Comparison of ENCODE assay signal across 12 mouse cellular contexts in genomic region chr4:138996410-138996809, GRCm38 (mm10). TPM values are rescaled to one million over a fixed set of nuclear protein-coding genes. Genes with fewer than 3 reads are reported as not detected.
DNase-seq lines count a peak whose midpoint lies in the region; ATAC-seq and TF ChIP-seq lines count a peak whose summit lies in the region.
"Had no signal": no experiment of that assay in that cellular context is flagged by ENCODE, and none has a peak within 500 bp of the region (broad histone marks: within the 10 kb centered on the region; RNA-seq: fewer than 3 reads in every experiment).

No protein-coding gene starts in this region.

- intact Hi-C loops in gastrocnemius, postnatal 36 days (cut with DNase I): loop anchor here (5.0 kb wide), 1 partner anchor 74 kb away; no protein-coding TSS in a partner anchor

- WGBS in kidney, adult 2 months: 83% methylated on average over 5 of the region's 5 CpGs

- H3K4me3 ChIP-seq in kidney, adult 2 months (ENCODE audit: insufficient read depth, low read depth, low read length): no peak overlapping the region
- H3K4me3 ChIP-seq in ES-E14 (ENCODE audit: insufficient read depth in 1 of 2, low read depth in 1 of 2, low read length in 2 of 2, poor library complexity in 1 of 2, severe bottlenecking in 1 of 2): no peak overlapping the region
- H3K4me3 ChIP-seq: heart, embryonic 15.5 days; liver, embryonic 15.5 days had no signal

- TF ChIP-seq POLR2A in kidney, adult 2 months (IDR thresholded peaks at IDR 0.05; ENCODE audit: low read depth, low read length): no peak

- in situ Hi-C loops in ES-E14 (cut with MboI; ENCODE audit: low sequenced_read_pairs in 2 of 2, unreplicated experiment in 2 of 2): no loop called here

- TF ChIP-seq CTCF in kidney, adult 2 months (conservative IDR thresholded peaks at IDR 0.05; ENCODE audit: insufficient read depth, insufficient read length, low read depth, low read length): peak; percentile 53

- ATAC-seq in megakaryocyte, adult 5-6 weeks (ENCODE audit: poor library complexity, severe bottlenecking): no peak
- ATAC-seq: forebrain, embryonic 16.5 days had no signal

- DNase-seq in kidney, adult 2 months: peak; percentile 14
- no peak for DNase-seq in kidney, postnatal 14 days
- DNase-seq in A20 (ENCODE audit: low read depth, low spot score) (peak; percentile 35), ES-E14 (ENCODE audit: low read depth, low spot score) (peak; percentile 46)
- peak; percentile 24 to 45 for DNase-seq in natural killer cell, adult 2 months (ENCODE audit: low spot score in 2 of 2)
- no peak for DNase-seq in ovary, adult 18-20 months (ENCODE audit: low spot score)
- DNase-seq in gastrocnemius, postnatal 36 days: no peak

- H3K9me3 ChIP-seq in ES-E14 (ENCODE audit: control insufficient read depth, insufficient read depth, low read depth, low read length): no peaks in the 10 kb centered on the region
- H3K9me3 ChIP-seq: heart, embryonic 15.5 days; liver, embryonic 15.5 days had no signal

- H3K27me3 ChIP-seq in kidney, adult 2 months (replicated peaks; ENCODE audit: control insufficient read depth, insufficient read depth, low read length): no peaks in the 10 kb centered on the region
- H3K27me3 ChIP-seq: heart, embryonic 15.5 days; liver, embryonic 15.5 days had no signal

- H3K36me3 ChIP-seq in kidney, adult 2 months (ENCODE audit: control insufficient read depth, insufficient read depth, low read length): no peaks in the 10 kb centered on the region; the same call in 1 of the 2 replicates
- no peaks in the 10 kb centered on the region for H3K36me3 ChIP-seq in ES-E14 (ENCODE audit: control insufficient read depth, insufficient read depth, low read length, poor library complexity, severe bottlenecking)

- H3K27ac ChIP-seq in kidney, adult 2 months (ENCODE audit: insufficient read depth, low read depth, low read length): no peak overlapping the region
- H3K27ac ChIP-seq in ES-E14 (ENCODE audit: insufficient read depth, low read depth, low read length, poor library complexity, severe bottlenecking): no peak overlapping the region
- H3K27ac ChIP-seq: heart, embryonic 15.5 days; liver, embryonic 15.5 days had no signal

- no peak overlapping the region for H3K9ac ChIP-seq in ES-E14 (ENCODE audit: insufficient read depth, low read depth, low read length, poor library complexity, severe bottlenecking)
- H3K9ac ChIP-seq: heart, embryonic 15.5 days; liver, embryonic 15.5 days had no signal

- 0 out of 2 replicates have a peak, but pooled peaks cover 4% of the 10 kb centered on the region for H3K4me1 ChIP-seq in kidney, adult 2 months (ENCODE audit: control insufficient read depth, insufficient read depth, low read length)
- H3K4me1 ChIP-seq in ES-E14 (ENCODE audit: control insufficient read depth in 2 of 2, insufficient read depth in 2 of 2, low read length in 2 of 2, poor library complexity in 1 of 2): peaks cover 0 to 13% of the 10 kb centered on the region in 2 experiments; a peak in 2 of 4 replicates
- H3K4me1 ChIP-seq: heart, embryonic 15.5 days; liver, embryonic 15.5 days had no signal

TF ChIP-seq in ES-E14, 5 proteins besides CTCF, POLR2A, EP300 and RAD21:
- TF ChIP-seq HCFC1 (IDR thresholded peaks at IDR 0.05; ENCODE audit: borderline replicate concordance, insufficient read depth, low read length) (no peak), MAFK (IDR thresholded peaks at IDR 0.05; ENCODE audit: insufficient read depth, low read depth, low read length) (no peak), CHD2 (IDR thresholded peaks at IDR 0.05; ENCODE audit: low read depth, low read length) (no peak), ZC3H11A (IDR thresholded peaks at IDR 0.05; ENCODE audit: borderline replicate concordance, low read depth, low read length) (no peak), ZNF384 (IDR thresholded peaks at IDR 0.05; ENCODE audit: low read depth, low read length) (no peak)

RNA-seq across cellular contexts. Expression of gene Tmco4, which starts 23.7 kb away (rescaled TPM):
- polyA plus RNA-seq in kidney, adult 2 months (2012; rRNA removed): 19.6 and 22.4 TPM in 2 replicates
- 4.7 and 6.4 TPM in 2 replicates for total RNA-seq in ES-E14 (2012; rRNA removed)
- 5.2 and 7.0 TPM in 2 replicates for total RNA-seq in megakaryocyte, adult 5-6 weeks (2015)
- 17.6 TPM in 2 replicates for total RNA-seq in megakaryocyte, adult 5-6 weeks (2017)
- total RNA-seq in gastrocnemius, postnatal 36 days (2021): 1 to 10 TPM; 4.0 to 6.1 TPM

RNA-seq across cellular contexts. Expression of gene Rnf186, which starts 29.5 kb away (rescaled TPM):
- polyA plus RNA-seq in kidney, adult 2 months (2012; rRNA removed): 126 and 171 TPM in 2 replicates
- 0.22 TPM in 1 of 2 replicates, not detected in the other for total RNA-seq in ES-E14 (2012; rRNA removed)
- not detected in 2 replicates for total RNA-seq in megakaryocyte, adult 5-6 weeks (2015)
- not detected in 2 replicates for total RNA-seq in megakaryocyte, adult 5-6 weeks (2017)
- not detected for total RNA-seq in gastrocnemius, postnatal 36 days (2021)
- polyA plus RNA-seq: forebrain, embryonic 16.5 days; neural tube, embryonic 11.5 days had no signal

Comparison
In these comparisons a context has a peak if more than half of its experiments do, and no peak if none do; other contexts are left out.
1. DNase-seq: peak in kidney, adult 2 months (single experiment), A20 (single experiment), ES-E14 (single experiment) and natural killer cell, adult 2 months (2 of 2); none in kidney, postnatal 14 days (single experiment), ovary, adult 18-20 months (single experiment) and gastrocnemius, postnatal 36 days (0 of 2).